Mouse (Mus musculus) testis, adult 2 months (tissue): ENCODE results near the gene Tspyl2.
"Not testable (repeated sequence)": the region's sequence is repeated elsewhere in the genome, so short reads cannot be mapped to it uniquely, and the experiment has no call there.

Experiments
- CTCF ChIP-seq: fragments of 200-500 bp; IDR thresholded peaks from 2 replicates; pipeline ENCODE4 v1.5.1; 2012; ENCODE audit warnings: low read depth, mild to moderate bottlenecking, inconsistent platforms, low read length, moderate library complexity; ENCODE audit not compliant: control insufficient read depth, insufficient read depth, insufficient replicate concordance
- POLR2A ChIP-seq: fragments of 200-500 bp; IDR thresholded peaks from 2 replicates; pipeline ENCODE4 v1.6.1; 2012; ENCODE audit warnings: low read depth, mild to moderate bottlenecking, inconsistent platforms, low read length, moderate library complexity; ENCODE audit not compliant: control insufficient read depth

DNA sequence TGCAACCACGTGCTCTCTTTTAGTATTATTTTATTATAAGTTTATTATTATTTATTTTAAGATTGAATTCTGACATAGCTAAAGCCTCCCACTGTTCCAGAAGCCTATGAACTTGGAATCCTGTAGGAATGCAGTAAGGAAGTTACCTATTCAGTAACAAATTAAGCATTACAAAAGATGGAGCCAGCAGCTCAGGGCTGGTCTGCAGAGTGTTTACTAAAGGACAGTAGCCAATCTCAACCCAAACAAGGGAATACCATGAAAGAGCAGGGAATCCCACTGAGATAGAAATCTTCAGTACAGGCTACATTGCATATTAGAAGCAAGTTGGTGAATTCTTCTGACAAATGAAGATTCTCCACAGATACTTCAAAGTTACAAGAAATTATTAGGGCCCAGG lies 55.2 kb downstream of the Tspyl2 start:
- not testable (repeated sequence) for TF ChIP-seq POLR2A, CTCF
